Mouse (Mus musculus): ENCODE results near the gene Atg13. TPM values are rescaled to one million over a fixed set of nuclear protein-coding genes. Genes with fewer than 3 reads are reported as not detected.

The Atg13 gene
- polyA plus RNA-seq, 1 experiment from 2014 or later = 22.9 TPM

DNA sequence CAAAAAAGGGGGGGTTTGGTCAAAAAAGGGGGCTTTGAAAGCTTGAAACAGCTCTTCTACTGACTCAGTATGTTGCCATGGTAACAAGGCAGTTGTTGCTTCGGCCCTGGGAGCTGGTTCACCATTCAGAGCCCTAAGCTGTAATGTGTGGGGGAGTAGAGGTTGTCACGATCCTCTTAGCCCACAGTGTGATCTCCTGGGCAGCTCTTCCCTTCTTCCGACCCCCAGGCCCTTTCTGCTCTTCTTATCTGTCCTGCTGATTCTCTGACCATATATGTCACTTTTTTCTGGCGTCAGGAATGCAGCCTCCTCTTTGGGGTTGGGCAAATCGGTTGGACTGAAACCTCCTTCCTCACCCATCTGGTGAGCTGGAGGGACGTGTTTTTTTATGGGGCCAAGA, 57.5 kb downstream of the Atg13 start:
- Histone ChIP-seq H3K4me3 (no peak overlapping the region), H3K27me3 (ENCODE audit: low read depth, poor library complexity, severe bottlenecking) (no peaks in the 10 kb centered on the region), H3K27ac (replicated peaks) (no peak overlapping the region), H3K4me1 (peaks cover 41% of the 10 kb centered on the region), H3K9me3 (replicated peaks) (no peaks in the 10 kb centered on the region), H3K36me3 (peaks cover 47% of the 10 kb centered on the region)
- 52% methylated on average over 6 of the region's 6 CpGs for WGBS
- DNase-seq (ENCODE audit: low spot score) = no peak

DNA sequence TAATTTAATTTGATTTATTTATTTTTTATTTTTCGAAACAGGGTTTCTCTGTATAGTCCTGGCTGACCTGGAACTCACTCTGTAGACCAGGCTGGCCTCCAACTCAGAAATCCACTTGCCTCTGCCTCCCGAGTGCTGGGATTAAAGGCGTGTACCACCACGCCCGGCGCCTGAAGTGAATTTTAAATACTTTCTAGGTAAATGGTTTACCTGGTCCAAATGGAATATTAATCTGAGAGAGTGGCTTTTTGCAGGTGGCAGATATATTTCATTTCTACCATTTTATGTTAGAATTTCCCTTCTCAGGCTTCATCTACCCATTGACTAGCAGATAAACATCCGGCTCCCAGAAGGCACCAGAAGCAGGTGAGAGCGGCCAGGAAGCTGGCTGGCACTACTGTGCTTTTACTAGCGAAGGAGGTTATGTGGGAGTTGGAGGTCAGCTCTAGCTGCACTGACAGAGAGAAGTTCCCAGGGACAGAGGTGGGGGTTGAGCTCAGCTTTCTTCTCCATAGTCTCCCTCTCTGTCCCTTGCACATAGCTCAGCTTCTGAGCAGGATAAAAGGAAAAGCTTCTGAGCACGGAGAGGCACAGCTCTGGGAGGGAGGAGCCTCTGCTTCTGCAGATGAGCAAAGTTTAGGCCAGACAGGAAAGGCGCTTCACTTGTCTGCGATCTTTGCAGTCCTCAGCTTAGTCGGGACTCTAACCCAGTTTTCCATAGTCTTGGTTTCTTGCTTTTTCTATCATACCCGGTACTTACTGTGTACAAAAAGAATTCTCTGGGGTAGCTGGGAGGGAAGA, 58.7 kb downstream of the Atg13 start:
- H3K27me3 ChIP-seq (ENCODE audit: low read depth, poor library complexity, severe bottlenecking) = no peaks in the 10 kb centered on the region
- no peak for DNase-seq (ENCODE audit: low spot score)
- peak overlapping the region; percentile 4; the same call in 1 of the 2 replicates for H3K4me3 ChIP-seq
- H3K36me3 ChIP-seq = peaks cover 47% of the 10 kb centered on the region
- H3K27ac ChIP-seq (replicated peaks) = no peak overlapping the region
- H3K9me3 ChIP-seq (replicated peaks) = no peaks in the 10 kb centered on the region
- 91% methylated on average over 14 of the region's 14 CpGs for WGBS
- peaks cover 41% of the 10 kb centered on the region for H3K4me1 ChIP-seq

DNA sequence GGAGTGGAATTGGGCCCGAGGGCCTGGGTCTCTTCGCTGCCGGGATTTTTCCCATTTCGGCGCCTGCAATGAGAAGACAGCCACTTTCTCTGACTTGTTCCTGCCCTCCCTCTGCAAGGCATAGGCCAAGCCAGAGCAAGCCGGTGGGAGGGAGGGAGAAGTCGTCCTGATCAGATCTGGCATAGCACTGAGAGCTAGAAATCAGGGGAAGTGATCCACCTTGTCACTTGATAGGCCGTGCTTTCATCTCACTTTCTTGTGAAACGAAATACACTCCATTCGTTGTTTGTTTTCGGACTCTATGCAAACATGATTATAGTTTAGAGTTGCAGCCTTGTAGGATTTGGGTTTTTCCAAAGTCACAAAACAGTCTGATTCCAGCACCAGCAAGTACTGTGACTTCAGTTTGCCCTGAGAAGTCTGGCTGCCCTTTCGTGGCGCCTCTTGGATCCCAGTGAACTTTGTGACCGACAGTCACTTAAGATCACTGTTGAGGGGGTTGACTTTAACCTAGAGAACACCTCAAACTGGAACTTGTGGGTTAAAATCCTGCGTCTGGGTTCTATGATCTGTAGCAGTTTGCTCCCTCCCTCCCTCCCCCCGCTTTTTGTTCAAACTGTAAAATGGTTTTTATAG, 59.9 kb downstream of the Atg13 start:
- Histone ChIP-seq H3K27ac (replicated peaks) (peak overlapping the region; percentile 95), H3K9me3 (replicated peaks) (no peaks in the 10 kb centered on the region), H3K27me3 (ENCODE audit: low read depth, poor library complexity, severe bottlenecking) (no peaks in the 10 kb centered on the region), H3K4me1 (peaks cover 41% of the 10 kb centered on the region), H3K36me3 (peaks cover 47% of the 10 kb centered on the region), H3K4me3 (peak overlapping the region; percentile 80)
- DNase-seq (ENCODE audit: low spot score) = no peak
- 19% methylated on average over 16 of the region's 16 CpGs for WGBS

DNA sequence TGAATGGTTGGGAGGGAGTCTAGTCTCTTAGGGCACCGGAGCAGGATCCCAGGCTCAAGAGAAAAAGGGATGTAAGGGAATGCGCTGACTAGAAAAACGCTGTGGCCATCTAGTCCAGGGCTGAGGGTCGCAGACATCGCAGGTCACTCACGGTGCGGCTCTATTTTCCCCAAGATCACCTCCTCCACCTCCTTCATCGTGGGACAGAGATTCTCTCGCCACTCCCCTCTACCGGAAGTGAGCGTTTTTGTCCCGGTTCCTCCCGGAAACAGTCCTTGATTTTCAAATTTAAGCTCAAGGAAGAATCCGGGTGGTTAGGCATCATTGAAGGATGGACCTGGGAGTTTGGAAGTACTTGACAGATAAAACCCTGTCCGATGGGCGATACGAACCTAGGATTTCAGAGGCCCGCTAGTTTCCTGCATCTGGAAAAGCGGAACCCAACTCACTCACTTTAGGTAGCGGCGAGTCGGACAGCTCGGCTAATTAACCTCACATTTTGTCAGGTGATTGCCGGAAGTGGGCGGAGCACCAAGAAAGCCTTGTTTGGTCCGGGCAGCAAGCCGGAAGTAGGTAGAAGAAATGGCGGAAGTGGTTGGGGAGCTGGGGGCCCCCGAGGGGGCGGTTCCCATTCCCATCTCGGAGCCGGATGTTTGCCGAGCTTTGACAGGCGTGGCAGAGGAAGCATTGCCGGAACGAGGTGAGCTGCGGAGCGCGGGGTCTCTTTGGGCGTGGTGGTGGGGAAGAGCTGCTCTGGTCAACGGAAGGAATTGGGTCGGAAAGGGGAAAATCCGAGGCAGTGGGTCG, 60.6 kb downstream of the Atg13 start, which contains the start of the genes Zfp408 and Arhgap1:
Zfp408 (minus strand) TSS at position 239 of the 807 bp plus-strand sequence.
Arhgap1 (plus strand) TSS at position 308 of the 807 bp plus-strand sequence.
- WGBS = under 1% methylated on average over 44 of the region's 44 CpGs
- H3K4me3 ChIP-seq = peak within 1 kb of the TSS; percentile 80
- peak within 1 kb of the TSS; percentile 95 for H3K27ac ChIP-seq (replicated peaks)
- H3K27me3 ChIP-seq (ENCODE audit: low read depth, poor library complexity, severe bottlenecking) = no peaks in the 10 kb centered on the region
- DNase-seq (ENCODE audit: low spot score) = peak; percentile 99
- H3K4me1 ChIP-seq = peaks cover 41% of the 10 kb centered on the region
- peaks cover 47% of the 10 kb centered on the region for H3K36me3 ChIP-seq
- H3K9me3 ChIP-seq (replicated peaks) = no peaks in the 10 kb centered on the region

DNA sequence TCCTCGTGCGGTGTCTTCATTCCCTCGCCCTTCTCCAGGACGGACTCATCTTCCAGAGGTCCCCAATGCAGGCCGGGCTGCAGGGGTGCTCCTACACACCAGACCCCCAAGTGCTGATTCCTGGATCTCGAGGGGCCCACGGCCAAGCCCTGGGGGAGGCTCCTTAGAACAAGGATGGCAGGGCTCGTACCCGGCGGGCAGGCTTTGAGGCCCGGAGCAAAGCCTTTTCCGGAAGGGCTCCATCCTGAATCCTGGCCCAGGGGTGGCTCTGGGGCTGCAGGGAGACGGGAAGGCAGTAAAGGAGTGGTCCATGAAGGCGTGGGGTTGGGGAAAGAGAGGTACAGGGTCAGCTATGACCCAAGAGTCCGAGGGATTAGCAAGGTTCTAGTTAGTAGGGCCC, 61.2 kb downstream of the Atg13 start:
- peaks cover 41% of the 10 kb centered on the region for H3K4me1 ChIP-seq
- peak overlapping the region; percentile 95 for H3K27ac ChIP-seq (replicated peaks)
- no peaks in the 10 kb centered on the region for H3K9me3 ChIP-seq (replicated peaks)
- no peaks in the 10 kb centered on the region for H3K27me3 ChIP-seq (ENCODE audit: low read depth, poor library complexity, severe bottlenecking)
- DNase-seq (ENCODE audit: low spot score) = peak; percentile 22
- WGBS = 5% methylated on average over 15 of the region's 15 CpGs
- peaks cover 47% of the 10 kb centered on the region for H3K36me3 ChIP-seq
- H3K4me3 ChIP-seq = peak overlapping the region; percentile 80

DNA sequence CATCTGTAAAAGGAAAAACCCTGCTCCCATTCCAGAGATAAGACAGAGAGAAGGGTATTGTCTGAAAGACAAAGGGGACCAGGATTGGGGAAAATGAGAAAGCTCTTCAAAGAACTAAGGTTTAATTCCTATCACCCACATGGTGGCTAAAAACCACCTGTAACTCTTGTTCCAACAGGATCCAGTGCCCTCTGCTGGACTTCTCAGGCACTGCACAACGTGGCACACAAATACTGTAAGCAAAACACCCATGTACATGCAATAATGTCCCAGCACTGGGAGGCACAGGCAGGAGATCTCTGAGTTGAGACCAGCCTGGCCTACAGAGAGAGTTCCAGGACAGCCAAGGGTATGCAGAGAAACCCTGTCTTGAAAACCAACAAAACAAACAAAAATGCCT, 63.6 kb downstream of the Atg13 start:
- Histone ChIP-seq H3K9me3 (replicated peaks) (no peaks in the 10 kb centered on the region), H3K4me1 (peaks cover 25% of the 10 kb centered on the region), H3K36me3 (peaks cover 64% of the 10 kb centered on the region), H3K27me3 (ENCODE audit: low read depth, poor library complexity, severe bottlenecking) (no peaks in the 10 kb centered on the region), H3K4me3 (no peak overlapping the region), H3K27ac (replicated peaks) (no peak overlapping the region)
- DNase-seq (ENCODE audit: low spot score) = peak; percentile 48
- 28% methylated on average over 1 of the region's 1 CpGs for WGBS

DNA sequence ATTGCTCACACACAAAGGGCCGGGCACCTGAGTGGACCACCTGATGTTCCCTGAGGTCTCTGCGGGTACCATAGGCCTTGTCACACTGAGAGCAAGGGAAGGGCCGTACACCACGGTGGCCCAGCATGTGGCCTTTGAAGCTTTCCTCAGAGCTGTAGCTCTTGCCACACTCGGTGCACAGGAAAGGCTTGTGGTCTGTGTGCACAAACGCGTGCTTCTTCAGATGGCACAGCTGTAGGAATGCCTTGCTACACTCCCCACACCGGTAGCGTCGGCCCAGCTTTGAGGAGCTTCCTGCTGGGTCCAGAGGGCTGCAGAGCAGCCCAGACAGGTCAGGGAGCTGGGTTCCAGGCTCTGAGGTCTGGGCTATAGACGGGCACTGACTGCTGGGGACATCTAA, 64.6 kb downstream of the Atg13 start:
- no peak for DNase-seq (ENCODE audit: low spot score)
- WGBS = 96% methylated on average over 11 of the region's 11 CpGs
- Histone ChIP-seq H3K9me3 (replicated peaks) (no peaks in the 10 kb centered on the region), H3K27me3 (ENCODE audit: low read depth, poor library complexity, severe bottlenecking) (no peaks in the 10 kb centered on the region), H3K4me3 (no peak overlapping the region), H3K27ac (replicated peaks) (no peak overlapping the region), H3K4me1 (peaks cover 15% of the 10 kb centered on the region), H3K36me3 (peaks cover 64% of the 10 kb centered on the region)

DNA sequence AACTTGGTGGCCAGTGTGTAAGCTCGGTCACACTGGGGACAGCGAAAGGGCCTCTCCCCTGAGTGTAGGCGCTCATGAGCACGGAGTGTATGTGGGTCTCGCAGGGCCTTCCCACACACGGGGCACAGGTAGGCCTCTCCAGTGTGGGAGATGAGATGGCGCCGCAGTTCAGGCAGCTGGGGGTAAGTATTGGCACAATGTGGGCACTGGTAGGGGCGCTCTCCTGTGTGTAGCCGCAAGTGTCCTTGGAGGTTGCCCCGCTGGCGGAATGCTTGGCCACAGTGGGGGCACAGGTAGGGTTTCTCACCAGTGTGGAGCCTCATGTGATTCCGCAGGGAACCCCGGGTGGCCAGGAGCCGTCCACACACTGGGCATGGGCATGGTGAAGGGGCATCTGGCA, 65.0 kb downstream of the Atg13 start:
- Histone ChIP-seq H3K9me3 (replicated peaks) (no peaks in the 10 kb centered on the region), H3K27me3 (ENCODE audit: low read depth, poor library complexity, severe bottlenecking) (no peaks in the 10 kb centered on the region), H3K4me3 (no peak overlapping the region), H3K4me1 (peaks cover 11% of the 10 kb centered on the region), H3K27ac (replicated peaks) (no peak overlapping the region), H3K36me3 (peaks cover 64% of the 10 kb centered on the region)
- no peak for DNase-seq (ENCODE audit: low spot score)
- 98% methylated on average over 15 of the region's 15 CpGs for WGBS

DNA sequence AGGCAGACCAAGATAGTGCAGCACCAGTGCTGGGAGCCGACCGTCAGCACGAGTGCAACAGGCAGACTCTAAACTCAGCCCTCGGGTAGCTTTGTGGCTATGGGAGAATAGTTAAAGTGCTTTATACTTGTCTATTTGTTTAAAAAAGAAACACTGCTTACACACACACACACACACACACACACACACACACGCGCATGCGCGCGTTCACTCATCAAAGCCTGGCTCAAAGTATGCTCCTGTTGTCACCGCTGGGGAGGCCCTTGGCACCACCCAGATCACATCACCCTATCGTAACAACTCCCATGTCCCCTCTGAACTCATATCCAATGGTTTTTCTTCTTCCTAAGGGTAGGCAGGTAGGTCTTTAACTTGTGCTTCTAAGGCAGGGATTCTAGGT, 66.4 kb downstream of the Atg13 start:
- 97% methylated on average over 11 of the region's 11 CpGs for WGBS
- no peaks in the 10 kb centered on the region for H3K9me3 ChIP-seq (replicated peaks)
- peaks cover 64% of the 10 kb centered on the region for H3K36me3 ChIP-seq
- DNase-seq (ENCODE audit: low spot score) = no peak
- H3K4me1 ChIP-seq = peaks cover 7% of the 10 kb centered on the region
- H3K27ac ChIP-seq (replicated peaks) = no peak overlapping the region
- H3K27me3 ChIP-seq (ENCODE audit: low read depth, poor library complexity, severe bottlenecking) = no peaks in the 10 kb centered on the region
- H3K4me3 ChIP-seq = no peak overlapping the region

DNA sequence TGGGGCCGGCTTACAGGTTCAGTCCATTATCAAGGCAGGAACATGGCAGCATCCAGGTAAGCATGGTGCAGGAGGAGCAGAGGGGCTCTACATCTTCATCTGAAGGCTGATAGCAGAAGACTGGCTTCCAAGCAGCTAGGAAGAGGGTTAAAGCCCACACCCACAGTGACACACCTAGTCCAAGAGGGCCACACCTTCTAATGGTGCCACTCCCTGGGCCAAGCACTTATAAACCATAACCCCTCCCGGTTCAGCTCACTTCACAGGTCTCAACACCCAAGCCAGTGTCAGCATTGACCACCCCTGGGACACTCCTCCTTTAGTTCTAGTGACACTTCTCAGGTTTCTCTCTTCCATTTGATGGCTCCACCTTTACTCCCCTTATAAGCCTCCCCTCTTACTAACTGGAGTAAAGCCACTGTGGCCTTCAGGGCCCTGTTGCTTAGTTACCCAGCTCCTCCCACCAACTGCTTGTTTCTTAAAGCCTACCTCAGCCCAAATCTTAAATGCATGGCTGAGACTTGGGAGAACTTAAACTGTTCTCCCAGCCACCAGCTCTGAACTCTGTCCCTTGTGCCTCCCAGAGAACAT, 67.5 kb downstream of the Atg13 start:
- no peaks in the 10 kb centered on the region for H3K9me3 ChIP-seq (replicated peaks)
- no peaks in the 10 kb centered on the region for H3K27me3 ChIP-seq (ENCODE audit: low read depth, poor library complexity, severe bottlenecking)
- no peak overlapping the region for H3K4me3 ChIP-seq
- no peaks in the 10 kb centered on the region for H3K4me1 ChIP-seq
- H3K27ac ChIP-seq (replicated peaks) = no peak overlapping the region
- 88% methylated on average over 2 of the region's 2 CpGs for WGBS
- DNase-seq (ENCODE audit: low spot score) = no peak
- H3K36me3 ChIP-seq = peaks cover 61% of the 10 kb centered on the region

DNA sequence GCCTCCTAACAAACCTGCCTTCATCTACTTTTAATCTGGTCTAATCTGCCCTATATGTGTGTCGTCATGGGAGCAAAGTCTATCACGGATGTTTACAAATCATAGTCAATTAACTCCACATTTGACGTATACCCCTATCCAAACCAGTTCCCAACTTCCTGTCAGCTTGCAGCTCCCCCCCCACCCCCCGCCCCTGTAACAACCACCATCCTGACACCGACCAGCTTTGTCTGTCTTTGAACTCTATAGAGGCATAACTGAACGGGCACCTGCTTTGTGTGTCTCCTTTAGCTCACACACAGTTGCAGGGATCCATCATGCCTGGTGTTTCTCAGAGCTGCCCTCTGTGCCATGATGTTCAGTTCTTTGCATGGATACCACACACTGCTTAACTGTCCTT, 71.4 kb downstream of the Atg13 start:
- Histone ChIP-seq H3K9me3 (replicated peaks) (no peaks in the 10 kb centered on the region), H3K36me3 (peaks cover 21% of the 10 kb centered on the region), H3K27me3 (ENCODE audit: low read depth, poor library complexity, severe bottlenecking) (no peaks in the 10 kb centered on the region), H3K27ac (replicated peaks) (no peak overlapping the region), H3K4me1 (no peaks in the 10 kb centered on the region), H3K4me3 (no peak overlapping the region)
- WGBS = 89% methylated on average over 6 of the region's 6 CpGs
- DNase-seq (ENCODE audit: low spot score) = no peak

DNA sequence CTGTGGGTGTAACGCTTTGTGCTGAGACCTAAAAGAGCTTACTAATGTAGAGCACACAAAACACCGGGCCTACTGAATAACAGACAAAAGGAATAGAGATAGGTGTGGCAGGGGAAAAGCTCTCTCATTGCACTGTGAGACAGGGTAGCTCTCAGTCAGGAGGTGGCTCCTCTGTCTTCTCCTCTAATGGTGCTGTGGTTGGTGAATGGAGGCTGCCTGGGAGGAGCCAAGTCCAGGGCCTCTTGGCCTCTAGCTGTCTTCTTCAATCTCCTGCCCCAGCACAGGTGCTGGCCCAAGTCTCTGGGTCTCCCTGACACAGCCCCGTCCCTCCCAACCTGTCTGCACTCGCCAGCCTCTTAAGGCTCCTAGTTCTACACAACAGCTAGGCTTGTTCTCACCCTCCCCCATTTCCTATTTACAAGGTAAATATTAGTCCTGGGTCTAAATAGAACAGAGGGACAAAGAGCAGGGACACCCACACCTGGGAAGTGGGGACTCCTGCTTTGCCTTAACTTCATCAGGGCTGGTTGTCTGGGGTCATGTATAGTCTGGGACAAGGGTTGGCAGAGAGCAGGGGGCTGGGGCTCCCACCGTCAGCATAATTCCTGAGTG, 73.5 kb downstream of the Atg13 start:
- DNase-seq (ENCODE audit: low spot score) = no peak
- Histone ChIP-seq H3K9me3 (replicated peaks) (no peaks in the 10 kb centered on the region), H3K27me3 (ENCODE audit: low read depth, poor library complexity, severe bottlenecking) (no peaks in the 10 kb centered on the region), H3K27ac (replicated peaks) (no peak overlapping the region), H3K36me3 (peaks cover 1% of the 10 kb centered on the region; the same call in 1 of the 2 replicates), H3K4me3 (no peak overlapping the region), H3K4me1 (0 out of 2 replicates have a peak, but pooled peaks cover 3% of the 10 kb centered on the region)
- 87% methylated on average over 5 of the region's 5 CpGs for WGBS
